Mouse (Mus musculus): Measurements from ENCODE around the gene Map2k1. TPM values are rescaled to one million over a fixed set of nuclear protein-coding genes. Genes with fewer than 3 reads are reported as not detected.

Gene Map2k1
- polyA plus RNA-seq (2017; shearing (Covaris generic)): 68.8 TPM

DNA sequence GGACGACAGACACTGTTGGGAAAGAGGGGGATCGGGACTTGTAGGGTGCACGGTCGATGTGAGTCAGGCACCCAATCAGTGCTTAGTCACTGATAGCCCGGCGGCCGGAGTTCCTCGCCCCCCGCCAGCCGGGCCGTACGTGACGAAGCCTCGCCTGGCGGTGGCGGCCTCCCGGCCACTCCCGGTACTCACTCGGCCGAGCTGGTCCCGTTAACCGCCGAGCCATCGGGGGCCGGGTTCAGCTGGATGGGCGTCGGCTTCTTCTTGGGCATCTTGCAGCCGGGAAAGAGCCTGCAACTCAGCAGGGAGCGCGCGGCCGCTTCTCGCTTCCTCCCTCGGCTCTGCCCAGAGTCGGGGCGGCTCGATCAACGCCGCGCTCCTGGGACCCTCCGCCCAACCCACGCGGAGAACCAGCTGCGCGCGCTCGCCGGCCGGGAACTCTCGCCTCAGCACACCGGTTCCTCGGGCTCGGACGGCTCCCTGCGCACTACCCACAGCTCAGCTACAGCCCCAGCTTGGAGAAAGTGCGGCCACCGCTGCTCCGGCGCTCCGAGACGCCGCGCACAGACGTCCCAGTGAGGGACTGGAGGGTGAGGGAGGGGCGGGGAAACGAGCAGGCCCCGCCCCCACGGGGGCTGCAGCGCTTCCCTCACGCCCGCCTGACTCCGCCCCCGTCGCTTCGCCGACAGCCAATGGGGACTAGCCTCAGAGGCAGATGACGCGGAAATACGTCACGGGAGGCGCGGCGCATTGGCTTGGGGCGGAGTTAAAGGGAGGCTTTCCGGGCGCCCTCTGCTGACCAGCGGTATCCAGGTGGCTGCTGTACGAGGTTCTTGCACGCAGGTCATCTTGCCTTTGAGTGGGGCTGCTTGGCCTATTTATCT, at the start of gene Map2k1:
TSS of gene Map2k1 (minus strand) at position 611 of the 884 bp plus-strand sequence.

GRCm38 (mm10) chr9:64281105-64281780, 27.8 kb upstream of the Map2k1 start, which contains the start of gene Tipin:
Gene Tipin (plus strand): TSS chr9:64281581.

GRCm38 (mm10) chr9:64234768-64235435, 18.5 kb downstream of the Map2k1 start, which contains the start of gene Uchl4:
Gene Uchl4 (plus strand): TSS chr9:64235201.

DNA sequence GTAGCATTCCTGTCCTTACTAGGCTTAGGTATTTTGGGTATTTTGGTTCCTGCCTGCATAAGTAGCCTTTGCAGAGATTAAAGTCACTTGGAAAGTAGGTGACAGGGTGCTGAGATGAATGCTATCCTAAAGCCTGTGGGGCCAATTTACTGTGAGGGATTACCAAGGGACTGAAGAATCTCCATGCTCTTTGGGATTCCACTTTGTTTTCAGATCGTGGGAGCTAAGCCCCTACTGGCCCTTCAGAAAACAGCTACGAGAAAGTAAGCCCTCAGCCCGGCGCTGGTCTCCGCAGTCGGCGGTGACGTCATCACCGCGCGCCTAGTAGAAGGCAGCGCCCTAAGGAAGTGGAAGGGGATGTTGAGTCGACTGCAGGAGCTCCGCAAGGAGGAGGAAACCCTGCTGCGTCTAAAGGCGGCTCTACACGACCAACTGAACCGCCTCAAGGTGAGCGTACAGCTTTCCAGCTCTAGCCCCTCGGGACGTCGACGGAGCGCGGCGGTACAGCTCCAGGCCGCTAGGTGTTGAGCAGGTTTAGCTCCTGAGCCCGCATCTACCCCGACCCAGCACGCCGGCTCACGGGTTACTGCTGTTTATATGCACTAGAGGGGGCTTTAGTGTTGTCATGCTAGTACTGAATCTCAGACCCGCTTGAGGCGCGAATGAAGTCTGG, 74.3 kb downstream of the Map2k1 start, which contains the start of gene Snapc5:
TSS of gene Snapc5 (plus strand) at position 301 of the 673 bp plus-strand sequence.

DNA sequence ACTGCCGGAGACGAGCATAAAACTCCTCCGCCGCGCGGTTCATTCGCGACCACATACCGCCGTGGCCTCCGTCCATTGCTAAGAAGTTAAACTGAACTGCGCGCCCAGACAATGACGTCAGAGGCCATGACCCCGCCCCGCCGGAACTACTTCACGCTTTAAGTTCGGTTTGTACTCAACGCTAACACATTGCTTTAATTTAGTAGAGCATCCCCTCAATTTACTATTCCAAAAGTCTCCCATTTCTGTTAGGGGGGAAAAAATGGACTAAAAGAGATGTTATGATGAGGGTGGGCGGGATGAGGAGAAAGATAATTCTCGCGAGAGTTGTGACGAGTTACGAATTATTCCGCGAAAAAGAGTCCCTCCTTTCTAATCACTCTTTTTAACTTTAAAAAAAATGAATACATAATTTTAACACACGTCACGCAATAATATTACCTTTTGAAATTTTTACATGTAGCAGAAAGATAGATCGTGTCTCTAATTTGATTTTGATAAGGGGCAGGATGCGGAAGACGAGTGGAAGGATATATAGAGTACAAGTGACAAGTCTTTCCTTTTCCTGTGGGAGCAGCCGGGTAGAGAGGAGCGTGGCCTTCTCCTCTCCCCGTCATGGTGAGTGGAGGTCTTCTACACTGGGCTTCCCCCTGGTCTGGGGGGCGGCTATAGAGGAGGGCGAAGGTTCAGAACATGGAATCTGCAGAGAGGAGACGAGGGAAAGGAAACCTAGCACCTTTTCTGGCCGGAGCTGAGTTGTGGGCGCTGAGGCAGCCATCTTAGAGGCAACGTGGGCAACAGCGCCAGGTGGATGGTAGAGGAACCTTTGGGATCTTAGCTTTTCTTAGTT, 80.4 kb downstream of the Map2k1 start, which contains the start of the genes Zwilch and Rpl4:
TSS of gene Zwilch (minus strand) at position 289 of the 850 bp plus-strand sequence.
TSS of gene Rpl4 (plus strand) at position 560 of the 850 bp plus-strand sequence.

Other genes with a start within 250 kb of the Map2k1 start
- gene Smad6, start 231.6 kb downstream of the Map2k1 start, polyA plus RNA-seq (2017; shearing (Covaris generic)): not detected
- gene Lctl, start 136.5 kb downstream of the Map2k1 start, polyA plus RNA-seq (2017; shearing (Covaris generic)): not detected
- gene Zwilch, start 80.5 kb downstream of the Map2k1 start, polyA plus RNA-seq (2017; shearing (Covaris generic)): 3.0 TPM
- 1,713 TPM for gene Rpl4, start 80.3 kb downstream of the Map2k1 start, polyA plus RNA-seq (2017; shearing (Covaris generic))
- gene Snapc5, start 74.4 kb downstream of the Map2k1 start, polyA plus RNA-seq (2017; shearing (Covaris generic)): 68.8 TPM
- 12.7 TPM for gene Uchl4, start 18.4 kb downstream of the Map2k1 start, polyA plus RNA-seq (2017; shearing (Covaris generic))
- gene Tipin, start 27.9 kb upstream of the Map2k1 start, polyA plus RNA-seq (2017; shearing (Covaris generic)): 50.2 TPM
- 18.8 TPM for gene Dis3l, start 87.7 kb upstream of the Map2k1 start, polyA plus RNA-seq (2017; shearing (Covaris generic))
- 0.20 TPM for gene Megf11, start 132.0 kb upstream of the Map2k1 start, polyA plus RNA-seq (2017; shearing (Covaris generic))

Data from activated CD4-positive, CD25-positive, alpha-beta regulatory T cell, adult 9 weeks (primary cell).